Mouse (Mus musculus) NIH3T3 (cell line): Measurements from ENCODE around the gene Klk1b8.
"Not testable (repeated sequence)": the region's sequence is repeated elsewhere in the genome, so short reads cannot be mapped to it uniquely, and the experiment has no call there.

Experiments used
- DNase-seq: peaks from one replicate; pipeline ENCODE4 v3.0.0-alpha.2; 2012; ENCODE audit warnings: low read depth

Klk1b8 gene

GRCm38 (mm10) chr7:43950364-43950763 is at the start of gene Klk1b8:
TSS of gene Klk1b8 (plus strand) at chr7:43950664.
- DNase-seq: no peak

GRCm38 (mm10) chr7:43914821-43915220 is 35.6 kb upstream of the Klk1b8 start:
- DNase-seq: no peak

- no peak for DNase-seq
These were observed 32.0 kb upstream of the Klk1b8 start for GRCm38 (mm10) chr7:43918426-43918825.

GRCm38 (mm10) chr7:43918871-43919270 is 31.6 kb upstream of the Klk1b8 start:
- no peak for DNase-seq

- DNase-seq: peak; percentile 89
These were observed 30.7 kb upstream of the Klk1b8 start for GRCm38 (mm10) chr7:43919559-43920451.

GRCm38 (mm10) chr7:43920582-43920981 is 29.9 kb upstream of the Klk1b8 start:
- DNase-seq: no peak

GRCm38 (mm10) chr7:43921087-43921486 is 29.4 kb upstream of the Klk1b8 start:
- no peak for DNase-seq

- DNase-seq: no peak
These were observed 28.5 kb upstream of the Klk1b8 start for GRCm38 (mm10) chr7:43921941-43922340.

- DNase-seq: peak; percentile 39
These were observed 24.5 kb upstream of the Klk1b8 start for GRCm38 (mm10) chr7:43925985-43926384.

GRCm38 (mm10) chr7:43928521-43928920 is 21.9 kb upstream of the Klk1b8 start:
- peak; percentile 38 for DNase-seq

GRCm38 (mm10) chr7:43932337-43932736 is 18.1 kb upstream of the Klk1b8 start:
- DNase-seq: no peak

GRCm38 (mm10) chr7:43933440-43933839 is 17.0 kb upstream of the Klk1b8 start, which contains the start of gene Klk15:
TSS of gene Klk15 (plus strand) at chr7:43933740.
- no peak for DNase-seq

GRCm38 (mm10) chr7:43934747-43935146 is 15.7 kb upstream of the Klk1b8 start:
- no peak for DNase-seq

GRCm38 (mm10) chr7:43936551-43936950 is 13.9 kb upstream of the Klk1b8 start:
- no peak for DNase-seq

- DNase-seq: not testable (repeated sequence)
These were observed 8.2 kb upstream of the Klk1b8 start for GRCm38 (mm10) chr7:43942293-43942692.

- no peak for DNase-seq
These were observed 5.7 kb upstream of the Klk1b8 start for GRCm38 (mm10) chr7:43944727-43945264.

GRCm38 (mm10) chr7:43952703-43953102 is 2.2 kb downstream of the Klk1b8 start:
- no peak for DNase-seq

- DNase-seq: no peak
These were observed 16.0 kb downstream of the Klk1b8 start, which contains the start of gene Klk1b1 for GRCm38 (mm10) chr7:43966451-43966850. TSS of gene Klk1b1 (plus strand) at chr7:43966751.

GRCm38 (mm10) chr7:43967058-43967457 is 16.6 kb downstream of the Klk1b8 start:
- no peak for DNase-seq

- no peak for DNase-seq
These were observed 17.1 kb downstream of the Klk1b8 start for GRCm38 (mm10) chr7:43967612-43968011.

GRCm38 (mm10) chr7:43975761-43976160 is 25.3 kb downstream of the Klk1b8 start, which contains the start of gene Klk1b9:
TSS of gene Klk1b9 (plus strand) at chr7:43976061.
- not testable (repeated sequence) for DNase-seq

GRCm38 (mm10) chr7:43985657-43986056 is 35.2 kb downstream of the Klk1b8 start:
- DNase-seq: no peak

- not testable (repeated sequence) for DNase-seq
These were observed 44.4 kb downstream of the Klk1b8 start for GRCm38 (mm10) chr7:43994821-43995220.
